Mouse (Mus musculus): ENCODE measurements around the gene Adam10. TPM values are rescaled to one million over a fixed set of nuclear protein-coding genes. Genes with fewer than 3 reads are reported as not detected.

Gene Adam10
- polyA plus RNA-seq, 1 experiment: 33.3 TPM

GRCm38 (mm10) chr9:70664847-70665246 is 13.9 kb upstream of the Adam10 start:
- TF ChIP-seq CTCF (IDR thresholded peaks at IDR 0.05; ENCODE audit: extremely low read depth, insufficient read length, insufficient replicate concordance, low read depth, low read length) (no peak), POLR2A (IDR thresholded peaks at IDR 0.05; ENCODE audit: low read depth, low read length) (no peak)
- 90% methylated on average over 4 of the region's 4 CpGs for WGBS

GRCm38 (mm10) chr9:70665372-70666145 is 13.2 kb upstream of the Adam10 start:
- Histone ChIP-seq H3K27me3 (ENCODE audit: control insufficient read depth, insufficient read depth, low read length) (no peaks in the 10 kb centered on the region), H3K27ac (ENCODE audit: insufficient read depth, low read depth, low read length) (no peak overlapping the region), H3K4me1 (ENCODE audit: control insufficient read depth, insufficient read depth, insufficient read length, low read length) (peaks cover 3% of the 10 kb centered on the region; the same call in 1 of the 2 replicates), H3K4me3 (ENCODE audit: low read depth, low read length) (no peak overlapping the region), H3K36me3 (ENCODE audit: control insufficient read depth, insufficient read depth, low read length) (no peaks in the 10 kb centered on the region)
- TF ChIP-seq POLR2A (IDR thresholded peaks at IDR 0.05; ENCODE audit: low read depth, low read length) (no peak), CTCF (IDR thresholded peaks at IDR 0.05; ENCODE audit: extremely low read depth, insufficient read length, insufficient replicate concordance, low read depth, low read length) (no peak)
- WGBS: 69% methylated on average over 16 of the region's 16 CpGs

More at GRCm38 (mm10) chr9:70664847-70665246, 13.9 kb upstream of the Adam10 start:
- Histone ChIP-seq H3K36me3 (ENCODE audit: control insufficient read depth, insufficient read depth, low read length) (no peaks in the 10 kb centered on the region), H3K27me3 (ENCODE audit: control insufficient read depth, insufficient read depth, low read length) (no peaks in the 10 kb centered on the region), H3K4me3 (ENCODE audit: low read depth, low read length) (no peak overlapping the region), H3K4me1 (ENCODE audit: control insufficient read depth, insufficient read depth, insufficient read length, low read length) (no peaks in the 10 kb centered on the region), H3K27ac (ENCODE audit: insufficient read depth, low read depth, low read length) (no peak overlapping the region)

- TF ChIP-seq CTCF (IDR thresholded peaks at IDR 0.05; ENCODE audit: extremely low read depth, insufficient read length, insufficient replicate concordance, low read depth, low read length) (no peak), POLR2A (IDR thresholded peaks at IDR 0.05; ENCODE audit: low read depth, low read length) (no peak)
- Histone ChIP-seq H3K4me1 (ENCODE audit: control insufficient read depth, insufficient read depth, insufficient read length, low read length) (peaks cover 7% of the 10 kb centered on the region; the same call in 1 of the 2 replicates), H3K36me3 (ENCODE audit: control insufficient read depth, insufficient read depth, low read length) (no peaks in the 10 kb centered on the region), H3K27me3 (ENCODE audit: control insufficient read depth, insufficient read depth, low read length) (no peaks in the 10 kb centered on the region), H3K4me3 (ENCODE audit: low read depth, low read length) (no peak overlapping the region), H3K27ac (ENCODE audit: insufficient read depth, low read depth, low read length) (no peak overlapping the region)
- 60% methylated on average over 7 of the region's 7 CpGs for WGBS
These were observed 12.0 kb upstream of the Adam10 start for GRCm38 (mm10) chr9:70666811-70667210.

GRCm38 (mm10) chr9:70668048-70668447 is 10.7 kb upstream of the Adam10 start:
- H3K36me3 ChIP-seq (ENCODE audit: control insufficient read depth, insufficient read depth, low read length): no peaks in the 10 kb centered on the region
- H3K27ac ChIP-seq (ENCODE audit: insufficient read depth, low read depth, low read length): no peak overlapping the region
- no peaks in the 10 kb centered on the region for H3K27me3 ChIP-seq (ENCODE audit: control insufficient read depth, insufficient read depth, low read length)
- H3K4me1 ChIP-seq (ENCODE audit: control insufficient read depth, insufficient read depth, insufficient read length, low read length): peaks cover 7% of the 10 kb centered on the region; the same call in 1 of the 2 replicates
- peak; percentile 28; the same call in 1 of the 2 replicates for TF ChIP-seq CTCF (IDR thresholded peaks at IDR 0.05; ENCODE audit: extremely low read depth, insufficient read length, insufficient replicate concordance, low read depth, low read length)
- no peak for TF ChIP-seq POLR2A (IDR thresholded peaks at IDR 0.05; ENCODE audit: low read depth, low read length)
- no peak overlapping the region for H3K4me3 ChIP-seq (ENCODE audit: low read depth, low read length)

GRCm38 (mm10) chr9:70669197-70669596 is 9.6 kb upstream of the Adam10 start:
- TF ChIP-seq POLR2A (IDR thresholded peaks at IDR 0.05; ENCODE audit: low read depth, low read length): no peak
- no peak for TF ChIP-seq CTCF (IDR thresholded peaks at IDR 0.05; ENCODE audit: extremely low read depth, insufficient read length, insufficient replicate concordance, low read depth, low read length)
- Histone ChIP-seq H3K4me1 (ENCODE audit: control insufficient read depth, insufficient read depth, insufficient read length, low read length) (peaks cover 7% of the 10 kb centered on the region; the same call in 1 of the 2 replicates), H3K4me3 (ENCODE audit: low read depth, low read length) (no peak overlapping the region), H3K27ac (ENCODE audit: insufficient read depth, low read depth, low read length) (no peak overlapping the region), H3K27me3 (ENCODE audit: control insufficient read depth, insufficient read depth, low read length) (no peaks in the 10 kb centered on the region), H3K36me3 (ENCODE audit: control insufficient read depth, insufficient read depth, low read length) (no peaks in the 10 kb centered on the region)
- WGBS: 26% methylated on average over 2 of the region's 2 CpGs

- WGBS: 43% methylated on average over 6 of the region's 6 CpGs
- no peak overlapping the region for H3K4me3 ChIP-seq (ENCODE audit: low read depth, low read length)
- H3K4me1 ChIP-seq (ENCODE audit: control insufficient read depth, insufficient read depth, insufficient read length, low read length): peaks cover 7% of the 10 kb centered on the region; the same call in 1 of the 2 replicates
- no peak overlapping the region for H3K27ac ChIP-seq (ENCODE audit: insufficient read depth, low read depth, low read length)
- H3K36me3 ChIP-seq (ENCODE audit: control insufficient read depth, insufficient read depth, low read length): no peaks in the 10 kb centered on the region
- H3K27me3 ChIP-seq (ENCODE audit: control insufficient read depth, insufficient read depth, low read length): no peaks in the 10 kb centered on the region
- TF ChIP-seq CTCF (IDR thresholded peaks at IDR 0.05; ENCODE audit: extremely low read depth, insufficient read length, insufficient replicate concordance, low read depth, low read length) (no peak), POLR2A (IDR thresholded peaks at IDR 0.05; ENCODE audit: low read depth, low read length) (no peak)
These were observed 8.4 kb upstream of the Adam10 start for GRCm38 (mm10) chr9:70670381-70670780.

- H3K4me3 ChIP-seq (ENCODE audit: low read depth, low read length): no peak overlapping the region
These were observed 7.5 kb upstream of the Adam10 start for GRCm38 (mm10) chr9:70671278-70671677.

More at GRCm38 (mm10) chr9:70671278-70671677, 7.5 kb upstream of the Adam10 start:
- Histone ChIP-seq H3K27ac (ENCODE audit: insufficient read depth, low read depth, low read length) (no peak overlapping the region), H3K36me3 (ENCODE audit: control insufficient read depth, insufficient read depth, low read length) (no peaks in the 10 kb centered on the region), H3K27me3 (ENCODE audit: control insufficient read depth, insufficient read depth, low read length) (no peaks in the 10 kb centered on the region), H3K4me1 (ENCODE audit: control insufficient read depth, insufficient read depth, insufficient read length, low read length) (peaks cover 7% of the 10 kb centered on the region; the same call in 1 of the 2 replicates)
- TF ChIP-seq POLR2A (IDR thresholded peaks at IDR 0.05; ENCODE audit: low read depth, low read length) (no peak), CTCF (IDR thresholded peaks at IDR 0.05; ENCODE audit: extremely low read depth, insufficient read length, insufficient replicate concordance, low read depth, low read length) (no peak)
- 73% methylated on average over 6 of the region's 6 CpGs for WGBS
